Mouse (Mus musculus): ENCODE measurements around the gene Eea1. TPM values are rescaled to one million over a fixed set of nuclear protein-coding genes. Genes with fewer than 3 reads are reported as not detected.
A peak's percentile ranks its signal among the peaks of the same experiment; 100 is the strongest.

Gene Eea1
- polyA plus RNA-seq (2015; fragmentation: Nextera tagmentation; extraction: Ambion mirVana): 24.9 and 25.6 TPM in 2 replicates

GRCm38 (mm10) chr10:95940046-95940900 lies at the start of gene Eea1:
Eea1 (plus strand) TSS chr10:95940650.
- Histone ChIP-seq H3K9me3 (replicated peaks) (no peaks in the 10 kb centered on the region), H3K9ac (replicated peaks) (peak within 1 kb of the TSS; percentile 94), H3K27ac (replicated peaks) (peak within 1 kb of the TSS; percentile 94), H3K4me1 (peaks cover 26% of the 10 kb centered on the region), H3K27me3 (replicated peaks) (no peaks in the 10 kb centered on the region), H3K36me3 (no peaks in the 10 kb centered on the region), H3K4me3 (replicated peaks) (peak within 1 kb of the TSS; percentile 88), H3K4me2 (peak within 1 kb of the TSS; percentile 73)
- WGBS: 1% methylated on average over 33 of the region's 59 CpGs
- ATAC-seq (ENCODE audit: low FRiP score): peak; percentile 99

GRCm38 (mm10) chr10:95891214-95891960 lies 49.1 kb upstream of the Eea1 start:
- Histone ChIP-seq H3K27ac (replicated peaks) (no peak overlapping the region), H3K4me3 (replicated peaks) (no peak overlapping the region), H3K4me2 (no peak overlapping the region), H3K4me1 (peaks cover 7% of the 10 kb centered on the region; the same call in 1 of the 2 replicates), H3K36me3 (no peaks in the 10 kb centered on the region), H3K9ac (replicated peaks) (no peak overlapping the region), H3K27me3 (replicated peaks) (no peaks in the 10 kb centered on the region), H3K9me3 (replicated peaks) (no peaks in the 10 kb centered on the region)
- WGBS: 70% methylated on average over 7 of the region's 7 CpGs
- no peak for ATAC-seq (ENCODE audit: low FRiP score)

GRCm38 (mm10) chr10:95892132-95892531 lies 48.3 kb upstream of the Eea1 start:
- Histone ChIP-seq H3K9ac (replicated peaks) (no peak overlapping the region), H3K4me3 (replicated peaks) (no peak overlapping the region), H3K27ac (replicated peaks) (no peak overlapping the region), H3K4me2 (no peak overlapping the region), H3K4me1 (peaks cover 7% of the 10 kb centered on the region; the same call in 1 of the 2 replicates), H3K36me3 (no peaks in the 10 kb centered on the region), H3K9me3 (replicated peaks) (no peaks in the 10 kb centered on the region), H3K27me3 (replicated peaks) (no peaks in the 10 kb centered on the region)
- 86% methylated on average over 9 of the region's 9 CpGs for WGBS
- no peak for ATAC-seq (ENCODE audit: low FRiP score)

GRCm38 (mm10) chr10:95893291-95893932 lies 47.0 kb upstream of the Eea1 start:
- Histone ChIP-seq H3K4me2 (no peak overlapping the region), H3K9me3 (replicated peaks) (no peaks in the 10 kb centered on the region), H3K27me3 (replicated peaks) (no peaks in the 10 kb centered on the region), H3K27ac (replicated peaks) (no peak overlapping the region), H3K36me3 (no peaks in the 10 kb centered on the region), H3K9ac (replicated peaks) (no peak overlapping the region), H3K4me3 (replicated peaks) (no peak overlapping the region), H3K4me1 (peaks cover 7% of the 10 kb centered on the region; the same call in 1 of the 2 replicates)
- WGBS: 91% methylated on average over 14 of the region's 14 CpGs
- ATAC-seq (ENCODE audit: low FRiP score): no peak

- Histone ChIP-seq H3K9me3 (replicated peaks) (no peaks in the 10 kb centered on the region), H3K36me3 (no peaks in the 10 kb centered on the region), H3K27me3 (replicated peaks) (no peaks in the 10 kb centered on the region), H3K4me3 (replicated peaks) (peak overlapping the region; percentile 31), H3K9ac (replicated peaks) (peak overlapping the region; percentile 37; the same call in 1 of the 2 replicates), H3K4me2 (peak overlapping the region; percentile 56), H3K27ac (replicated peaks) (peak overlapping the region; percentile 54), H3K4me1 (peaks cover 7% of the 10 kb centered on the region; the same call in 1 of the 2 replicates)
- WGBS: 40% methylated on average over 17 of the region's 17 CpGs
- ATAC-seq (ENCODE audit: low FRiP score): peak; percentile 50
Observed at GRCm38 (mm10) chr10:95894036-95894855, 46.2 kb upstream of the Eea1 start.

- H3K4me2 ChIP-seq: peak overlapping the region; percentile 56
- WGBS: 46% methylated on average over 10 of the region's 10 CpGs
- peak; percentile 87 for ATAC-seq (ENCODE audit: low FRiP score)
- H3K9me3 ChIP-seq (replicated peaks): no peaks in the 10 kb centered on the region
- H3K9ac ChIP-seq (replicated peaks): 0 out of 2 replicates have a peak overlapping the region, but pooled peaks have one; percentile 37
- H3K4me3 ChIP-seq (replicated peaks): peak overlapping the region; percentile 31
- no peak overlapping the region for H3K27ac ChIP-seq (replicated peaks)
- H3K36me3 ChIP-seq: no peaks in the 10 kb centered on the region
- H3K4me1 ChIP-seq: peaks cover 7% of the 10 kb centered on the region; the same call in 1 of the 2 replicates
- H3K27me3 ChIP-seq (replicated peaks): no peaks in the 10 kb centered on the region
Observed at GRCm38 (mm10) chr10:95894856-95895386, 45.5 kb upstream of the Eea1 start.

GRCm38 (mm10) chr10:95898471-95899154 lies 41.8 kb upstream of the Eea1 start:
- Histone ChIP-seq H3K9me3 (replicated peaks) (no peaks in the 10 kb centered on the region), H3K4me2 (no peak overlapping the region)

GRCm38 (mm10) chr10:95904668-95905067 lies 35.8 kb upstream of the Eea1 start:
- Histone ChIP-seq H3K4me3 (replicated peaks) (no peak overlapping the region), H3K9me3 (replicated peaks) (no peaks in the 10 kb centered on the region), H3K27ac (replicated peaks) (no peak overlapping the region), H3K4me2 (no peak overlapping the region), H3K9ac (replicated peaks) (no peak overlapping the region), H3K27me3 (replicated peaks) (no peaks in the 10 kb centered on the region), H3K36me3 (no peaks in the 10 kb centered on the region), H3K4me1 (no peaks in the 10 kb centered on the region)
- WGBS: 93% methylated on average over 6 of the region's 6 CpGs
- no peak for ATAC-seq (ENCODE audit: low FRiP score)

More at GRCm38 (mm10) chr10:95898471-95899154, 41.8 kb upstream of the Eea1 start:
- H3K27ac ChIP-seq (replicated peaks): no peak overlapping the region
- H3K27me3 ChIP-seq (replicated peaks): no peaks in the 10 kb centered on the region
- WGBS: 73% methylated on average over 5 of the region's 5 CpGs
- ATAC-seq (ENCODE audit: low FRiP score): no peak
- H3K4me3 ChIP-seq (replicated peaks): no peak overlapping the region
- H3K4me1 ChIP-seq: peaks cover 7% of the 10 kb centered on the region; the same call in 1 of the 2 replicates
- no peaks in the 10 kb centered on the region for H3K36me3 ChIP-seq
- no peak overlapping the region for H3K9ac ChIP-seq (replicated peaks)

GRCm38 (mm10) chr10:95909246-95909909 lies 31.1 kb upstream of the Eea1 start:
- no peak for ATAC-seq (ENCODE audit: low FRiP score)
- Histone ChIP-seq H3K4me1 (no peaks in the 10 kb centered on the region), H3K4me3 (replicated peaks) (no peak overlapping the region), H3K36me3 (no peaks in the 10 kb centered on the region), H3K4me2 (no peak overlapping the region), H3K9me3 (replicated peaks) (no peaks in the 10 kb centered on the region), H3K9ac (replicated peaks) (no peak overlapping the region), H3K27ac (replicated peaks) (no peak overlapping the region), H3K27me3 (replicated peaks) (no peaks in the 10 kb centered on the region)
- WGBS: 93% methylated on average over 4 of the region's 4 CpGs

- H3K4me2 ChIP-seq: no peak overlapping the region
- no peak overlapping the region for H3K9ac ChIP-seq (replicated peaks)
- 84% methylated on average over 5 of the region's 5 CpGs for WGBS
- no peaks in the 10 kb centered on the region for H3K4me1 ChIP-seq
- no peaks in the 10 kb centered on the region for H3K9me3 ChIP-seq (replicated peaks)
- no peaks in the 10 kb centered on the region for H3K27me3 ChIP-seq (replicated peaks)
- H3K4me3 ChIP-seq (replicated peaks): no peak overlapping the region
- H3K36me3 ChIP-seq: no peaks in the 10 kb centered on the region
- H3K27ac ChIP-seq (replicated peaks): no peak overlapping the region
- no peak for ATAC-seq (ENCODE audit: low FRiP score)
Observed at GRCm38 (mm10) chr10:95911016-95911415, 29.4 kb upstream of the Eea1 start.

All from neural tube, embryonic 15.5 days (tissue).